Mouse (Mus musculus): ENCODE measurements at regions not wholly inside any gene's neighbourhood (a gene's known extent, or its start where the extent isn't known, plus 50 kb on each side); places are given as distances from the start of the nearest gene placed in this dataset.

- H3K27me3 ChIP-seq (ENCODE audit: control insufficient read depth, insufficient read depth, low read length) = no peaks in the 10 kb centered on the region
- DNase-seq = no peak
- 93% methylated on average over 1 of the region's 1 CpGs for WGBS
- H3K4me1 ChIP-seq (replicated peaks; ENCODE audit: control insufficient read depth, insufficient read depth, low read length) = no peaks in the 10 kb centered on the region
- H3K4me3 ChIP-seq (ENCODE audit: control insufficient read depth, insufficient read depth, low read length) = no peak overlapping the region
- no peak overlapping the region for H3K27ac ChIP-seq (ENCODE audit: control insufficient read depth, insufficient read depth, low read length)
- H3K36me3 ChIP-seq (ENCODE audit: control insufficient read depth, insufficient read depth, low read length) = no peaks in the 10 kb centered on the region
- TF ChIP-seq CTCF (IDR thresholded peaks at IDR 0.05; ENCODE audit: borderline replicate concordance, control insufficient read depth, extremely low read depth, insufficient read depth, low read length, poor library complexity) (no peak), POLR2A (IDR thresholded peaks at IDR 0.05; ENCODE audit: control insufficient read depth, extremely low read depth, insufficient read depth, low read length, poor library complexity) (no peak)
These were observed 119.1 kb upstream of the Tbx18 start for GRCm38 (mm10) chr9:87850133-87850532.

- Histone ChIP-seq H3K27me3 (ENCODE audit: control insufficient read depth, insufficient read depth, low read length) (no peaks in the 10 kb centered on the region), H3K4me3 (ENCODE audit: control insufficient read depth, insufficient read depth, low read length) (no peak overlapping the region), H3K27ac (ENCODE audit: control insufficient read depth, insufficient read depth, low read length) (no peak overlapping the region), H3K36me3 (ENCODE audit: control insufficient read depth, insufficient read depth, low read length) (no peaks in the 10 kb centered on the region), H3K4me1 (replicated peaks; ENCODE audit: control insufficient read depth, insufficient read depth, low read length) (no peaks in the 10 kb centered on the region)
- TF ChIP-seq CTCF (IDR thresholded peaks at IDR 0.05; ENCODE audit: borderline replicate concordance, control insufficient read depth, extremely low read depth, insufficient read depth, low read length, poor library complexity) (no peak), POLR2A (IDR thresholded peaks at IDR 0.05; ENCODE audit: control insufficient read depth, extremely low read depth, insufficient read depth, low read length, poor library complexity) (no peak)
- no peak for DNase-seq
- WGBS = 88% methylated on average over 1 of the region's 1 CpGs
These were observed 130.5 kb upstream of the Tbx18 start for GRCm38 (mm10) chr9:87861588-87861987.

GRCm38 (mm10) chr9:87865236-87865635 lies 134.2 kb upstream of the Tbx18 start:
- DNase-seq = no peak
- no peaks in the 10 kb centered on the region for H3K36me3 ChIP-seq (ENCODE audit: control insufficient read depth, insufficient read depth, low read length)
- 96% methylated on average over 6 of the region's 6 CpGs for WGBS

GRCm38 (mm10) chr9:87872384-87872905 lies 141.4 kb upstream of the Tbx18 start:
- H3K36me3 ChIP-seq (ENCODE audit: control insufficient read depth, insufficient read depth, low read length) = no peaks in the 10 kb centered on the region
- H3K4me1 ChIP-seq (replicated peaks; ENCODE audit: control insufficient read depth, insufficient read depth, low read length) = no peaks in the 10 kb centered on the region
- DNase-seq = no peak
- H3K27ac ChIP-seq (ENCODE audit: control insufficient read depth, insufficient read depth, low read length) = no peak overlapping the region
- TF ChIP-seq CTCF (IDR thresholded peaks at IDR 0.05; ENCODE audit: borderline replicate concordance, control insufficient read depth, extremely low read depth, insufficient read depth, low read length, poor library complexity) = no peak
- TF ChIP-seq POLR2A (IDR thresholded peaks at IDR 0.05; ENCODE audit: control insufficient read depth, extremely low read depth, insufficient read depth, low read length, poor library complexity) = no peak
- H3K4me3 ChIP-seq (ENCODE audit: control insufficient read depth, insufficient read depth, low read length) = no peak overlapping the region
- WGBS = 92% methylated on average over 6 of the region's 6 CpGs
- no peaks in the 10 kb centered on the region for H3K27me3 ChIP-seq (ENCODE audit: control insufficient read depth, insufficient read depth, low read length)

More at GRCm38 (mm10) chr9:87865236-87865635, 134.2 kb upstream of the Tbx18 start:
- Histone ChIP-seq H3K27me3 (ENCODE audit: control insufficient read depth, insufficient read depth, low read length) (no peaks in the 10 kb centered on the region), H3K4me1 (replicated peaks; ENCODE audit: control insufficient read depth, insufficient read depth, low read length) (no peaks in the 10 kb centered on the region), H3K27ac (ENCODE audit: control insufficient read depth, insufficient read depth, low read length) (no peak overlapping the region), H3K4me3 (ENCODE audit: control insufficient read depth, insufficient read depth, low read length) (no peak overlapping the region)
- no peak for TF ChIP-seq POLR2A (IDR thresholded peaks at IDR 0.05; ENCODE audit: control insufficient read depth, extremely low read depth, insufficient read depth, low read length, poor library complexity)
- no peak for TF ChIP-seq CTCF (IDR thresholded peaks at IDR 0.05; ENCODE audit: borderline replicate concordance, control insufficient read depth, extremely low read depth, insufficient read depth, low read length, poor library complexity)

GRCm38 (mm10) chr9:87882587-87882986 lies 151.5 kb upstream of the Tbx18 start:
- DNase-seq = no peak
- TF ChIP-seq CTCF (IDR thresholded peaks at IDR 0.05; ENCODE audit: borderline replicate concordance, control insufficient read depth, extremely low read depth, insufficient read depth, low read length, poor library complexity) (no peak), POLR2A (IDR thresholded peaks at IDR 0.05; ENCODE audit: control insufficient read depth, extremely low read depth, insufficient read depth, low read length, poor library complexity) (no peak)
- Histone ChIP-seq H3K27me3 (ENCODE audit: control insufficient read depth, insufficient read depth, low read length) (no peaks in the 10 kb centered on the region), H3K4me3 (ENCODE audit: control insufficient read depth, insufficient read depth, low read length) (no peak overlapping the region), H3K4me1 (replicated peaks; ENCODE audit: control insufficient read depth, insufficient read depth, low read length) (no peaks in the 10 kb centered on the region), H3K27ac (ENCODE audit: control insufficient read depth, insufficient read depth, low read length) (no peak overlapping the region), H3K36me3 (ENCODE audit: control insufficient read depth, insufficient read depth, low read length) (no peaks in the 10 kb centered on the region)
- WGBS = 82% methylated on average over 1 of the region's 1 CpGs

GRCm38 (mm10) chr9:87883069-87883468 lies 152.0 kb upstream of the Tbx18 start:
- Histone ChIP-seq H3K36me3 (ENCODE audit: control insufficient read depth, insufficient read depth, low read length) (no peaks in the 10 kb centered on the region), H3K27me3 (ENCODE audit: control insufficient read depth, insufficient read depth, low read length) (no peaks in the 10 kb centered on the region), H3K4me1 (replicated peaks; ENCODE audit: control insufficient read depth, insufficient read depth, low read length) (no peaks in the 10 kb centered on the region), H3K4me3 (ENCODE audit: control insufficient read depth, insufficient read depth, low read length) (no peak overlapping the region), H3K27ac (ENCODE audit: control insufficient read depth, insufficient read depth, low read length) (no peak overlapping the region)
- TF ChIP-seq POLR2A (IDR thresholded peaks at IDR 0.05; ENCODE audit: control insufficient read depth, extremely low read depth, insufficient read depth, low read length, poor library complexity) (no peak), CTCF (IDR thresholded peaks at IDR 0.05; ENCODE audit: borderline replicate concordance, control insufficient read depth, extremely low read depth, insufficient read depth, low read length, poor library complexity) (no peak)
- DNase-seq = no peak

- H3K4me3 ChIP-seq (ENCODE audit: control insufficient read depth, insufficient read depth, low read length) = no peak overlapping the region
- whole genome bisulfite sequencing = 60% methylated on average over 4 of the region's 4 CpGs
- H3K4me1 ChIP-seq (replicated peaks; ENCODE audit: control insufficient read depth, insufficient read depth, low read length) = no peaks in the 10 kb centered on the region
- no peak for TF ChIP-seq CTCF (IDR thresholded peaks at IDR 0.05; ENCODE audit: borderline replicate concordance, control insufficient read depth, extremely low read depth, insufficient read depth, low read length, poor library complexity)
- TF ChIP-seq POLR2A (IDR thresholded peaks at IDR 0.05; ENCODE audit: control insufficient read depth, extremely low read depth, insufficient read depth, low read length, poor library complexity) = no peak
- no peaks in the 10 kb centered on the region for H3K36me3 ChIP-seq (ENCODE audit: control insufficient read depth, insufficient read depth, low read length)
- no peak overlapping the region for H3K27ac ChIP-seq (ENCODE audit: control insufficient read depth, insufficient read depth, low read length)
- DNase-seq = no peak
- no peaks in the 10 kb centered on the region for H3K27me3 ChIP-seq (ENCODE audit: control insufficient read depth, insufficient read depth, low read length)
These were observed 163.0 kb upstream of the Tbx18 start for GRCm38 (mm10) chr9:87894051-87894450.

Data from thymus, adult 2 months (tissue).